Mouse (Mus musculus): ENCODE data around the gene Efna2. TPM values are rescaled to one million over a fixed set of nuclear protein-coding genes. Genes with fewer than 3 reads are reported as not detected.

Gene Efna2
- polyA plus RNA-seq, 1 experiment from 2014 or later, result 21.5 TPM

- H3K4me3 ChIP-seq (ENCODE audit: low read length), result no peak overlapping the region
- no peak overlapping the region for H3K27ac ChIP-seq (ENCODE audit: low read depth, low read length)
- ATAC-seq, result no peak
- 0 out of 2 replicates have a peak, but pooled peaks cover 2% of the 10 kb centered on the region for H3K27me3 ChIP-seq (replicated peaks; ENCODE audit: control insufficient read depth, insufficient read depth, low read length)
- no peak overlapping the region; the same call in 1 of the 2 replicates for H3K4me2 ChIP-seq (ENCODE audit: low read length)
- H3K9ac ChIP-seq (ENCODE audit: low read depth, low read length), result no peak overlapping the region; the same call in 1 of the 2 replicates
- 63% methylated on average over 15 of the region's 15 CpGs for WGBS
- H3K9me3 ChIP-seq (ENCODE audit: control insufficient read depth, low read length), result no peaks in the 10 kb centered on the region
- H3K4me1 ChIP-seq (ENCODE audit: control insufficient read depth, insufficient read depth, low read depth, low read length), result peaks cover 11% of the 10 kb centered on the region
- peaks cover 7% of the 10 kb centered on the region for H3K36me3 ChIP-seq (ENCODE audit: control insufficient read depth, insufficient read depth, low read length)
Observed at GRCm38 (mm10) chr10:80188453-80189024, 9.3 kb downstream of the Efna2 start.

GRCm38 (mm10) chr10:80189999-80190398 is 10.7 kb downstream of the Efna2 start:
- 8% methylated on average over 21 of the region's 21 CpGs for WGBS
- peaks cover 11% of the 10 kb centered on the region for H3K4me1 ChIP-seq (ENCODE audit: control insufficient read depth, insufficient read depth, low read depth, low read length)
- 0 out of 2 replicates have a peak, but pooled peaks cover 2% of the 10 kb centered on the region for H3K27me3 ChIP-seq (replicated peaks; ENCODE audit: control insufficient read depth, insufficient read depth, low read length)
- peak overlapping the region; percentile 58 for H3K4me2 ChIP-seq (ENCODE audit: low read length)
- no peaks in the 10 kb centered on the region for H3K9me3 ChIP-seq (ENCODE audit: control insufficient read depth, low read length)
- peak overlapping the region; percentile 71 for H3K9ac ChIP-seq (ENCODE audit: low read depth, low read length)
- no peak for ATAC-seq
- peaks cover 7% of the 10 kb centered on the region for H3K36me3 ChIP-seq (ENCODE audit: control insufficient read depth, insufficient read depth, low read length)
- peak overlapping the region; percentile 36 for H3K4me3 ChIP-seq (ENCODE audit: low read length)
- peak overlapping the region; percentile 59; the same call in 1 of the 2 replicates for H3K27ac ChIP-seq (ENCODE audit: low read depth, low read length)

GRCm38 (mm10) chr10:80190491-80191051 is 11.3 kb downstream of the Efna2 start:
- Histone ChIP-seq H3K27ac (ENCODE audit: low read depth, low read length) (peak overlapping the region; percentile 59), H3K4me3 (ENCODE audit: low read length) (peak overlapping the region; percentile 36), H3K9ac (ENCODE audit: low read depth, low read length) (peak overlapping the region; percentile 71), H3K36me3 (ENCODE audit: control insufficient read depth, insufficient read depth, low read length) (peaks cover 7% of the 10 kb centered on the region), H3K9me3 (ENCODE audit: control insufficient read depth, low read length) (no peaks in the 10 kb centered on the region), H3K27me3 (replicated peaks; ENCODE audit: control insufficient read depth, insufficient read depth, low read length) (0 out of 2 replicates have a peak, but pooled peaks cover 2% of the 10 kb centered on the region), H3K4me1 (ENCODE audit: control insufficient read depth, insufficient read depth, low read depth, low read length) (peaks cover 11% of the 10 kb centered on the region), H3K4me2 (ENCODE audit: low read length) (peak overlapping the region; percentile 58)
- under 1% methylated on average over 44 of the region's 48 CpGs for WGBS
- ATAC-seq, result peak; percentile 77

- H3K36me3 ChIP-seq (ENCODE audit: control insufficient read depth, insufficient read depth, low read length), result no peaks in the 10 kb centered on the region; the same call in 1 of the 2 replicates
- no peak overlapping the region for H3K9ac ChIP-seq (ENCODE audit: low read depth, low read length)
- no peaks in the 10 kb centered on the region for H3K27me3 ChIP-seq (replicated peaks; ENCODE audit: control insufficient read depth, insufficient read depth, low read length)
- no peaks in the 10 kb centered on the region for H3K9me3 ChIP-seq (ENCODE audit: control insufficient read depth, low read length)
- ATAC-seq, result no peak
- H3K4me1 ChIP-seq (ENCODE audit: control insufficient read depth, insufficient read depth, low read depth, low read length), result peaks cover 11% of the 10 kb centered on the region
- no peak overlapping the region for H3K27ac ChIP-seq (ENCODE audit: low read depth, low read length)
- H3K4me2 ChIP-seq (ENCODE audit: low read length), result no peak overlapping the region
- H3K4me3 ChIP-seq (ENCODE audit: low read length), result no peak overlapping the region
- 74% methylated on average over 6 of the region's 6 CpGs for WGBS
Observed at GRCm38 (mm10) chr10:80193976-80194375, 14.7 kb downstream of the Efna2 start.

GRCm38 (mm10) chr10:80194441-80194840 is 15.2 kb downstream of the Efna2 start:
- WGBS, result 45% methylated on average over 8 of the region's 8 CpGs

GRCm38 (mm10) chr10:80196167-80196566 is 16.9 kb downstream of the Efna2 start:
- H3K4me1 ChIP-seq (ENCODE audit: control insufficient read depth, insufficient read depth, low read depth, low read length), result no peaks in the 10 kb centered on the region
- no peak overlapping the region for H3K4me3 ChIP-seq (ENCODE audit: low read length)
- no peaks in the 10 kb centered on the region for H3K9me3 ChIP-seq (ENCODE audit: control insufficient read depth, low read length)
- 93% methylated on average over 1 of the region's 1 CpGs for WGBS
- H3K4me2 ChIP-seq (ENCODE audit: low read length), result no peak overlapping the region
- no peak overlapping the region for H3K27ac ChIP-seq (ENCODE audit: low read depth, low read length)
- no peak overlapping the region for H3K9ac ChIP-seq (ENCODE audit: low read depth, low read length)
- no peak for ATAC-seq
- H3K27me3 ChIP-seq (replicated peaks; ENCODE audit: control insufficient read depth, insufficient read depth, low read length), result no peaks in the 10 kb centered on the region
- H3K36me3 ChIP-seq (ENCODE audit: control insufficient read depth, insufficient read depth, low read length), result no peaks in the 10 kb centered on the region

More at GRCm38 (mm10) chr10:80194441-80194840, 15.2 kb downstream of the Efna2 start:
- H3K9me3 ChIP-seq (ENCODE audit: control insufficient read depth, low read length), result no peaks in the 10 kb centered on the region
- H3K36me3 ChIP-seq (ENCODE audit: control insufficient read depth, insufficient read depth, low read length), result no peaks in the 10 kb centered on the region
- H3K27ac ChIP-seq (ENCODE audit: low read depth, low read length), result no peak overlapping the region
- H3K27me3 ChIP-seq (replicated peaks; ENCODE audit: control insufficient read depth, insufficient read depth, low read length), result no peaks in the 10 kb centered on the region
- ATAC-seq, result no peak
- H3K9ac ChIP-seq (ENCODE audit: low read depth, low read length), result no peak overlapping the region
- H3K4me1 ChIP-seq (ENCODE audit: control insufficient read depth, insufficient read depth, low read depth, low read length), result peaks cover 11% of the 10 kb centered on the region
- no peak overlapping the region for H3K4me3 ChIP-seq (ENCODE audit: low read length)
- H3K4me2 ChIP-seq (ENCODE audit: low read length), result no peak overlapping the region

GRCm38 (mm10) chr10:80196778-80197581 is 17.7 kb downstream of the Efna2 start:
- 50% methylated on average over 31 of the region's 33 CpGs for WGBS

GRCm38 (mm10) chr10:80199440-80200008 is 20.2 kb downstream of the Efna2 start:
- Histone ChIP-seq H3K4me2 (ENCODE audit: low read length) (no peak overlapping the region), H3K9ac (ENCODE audit: low read depth, low read length) (no peak overlapping the region), H3K4me1 (ENCODE audit: control insufficient read depth, insufficient read depth, low read depth, low read length) (no peaks in the 10 kb centered on the region; the same call in 1 of the 2 replicates), H3K9me3 (ENCODE audit: control insufficient read depth, low read length) (no peaks in the 10 kb centered on the region), H3K27ac (ENCODE audit: low read depth, low read length) (no peak overlapping the region), H3K27me3 (replicated peaks; ENCODE audit: control insufficient read depth, insufficient read depth, low read length) (no peaks in the 10 kb centered on the region), H3K4me3 (ENCODE audit: low read length) (no peak overlapping the region), H3K36me3 (ENCODE audit: control insufficient read depth, insufficient read depth, low read length) (no peaks in the 10 kb centered on the region)
- ATAC-seq, result peak; percentile 81
- 54% methylated on average over 3 of the region's 3 CpGs for WGBS

More at GRCm38 (mm10) chr10:80196778-80197581, 17.7 kb downstream of the Efna2 start:
- H3K4me1 ChIP-seq (ENCODE audit: control insufficient read depth, insufficient read depth, low read depth, low read length), result no peaks in the 10 kb centered on the region
- H3K36me3 ChIP-seq (ENCODE audit: control insufficient read depth, insufficient read depth, low read length), result no peaks in the 10 kb centered on the region
- H3K9ac ChIP-seq (ENCODE audit: low read depth, low read length), result no peak overlapping the region
- H3K27me3 ChIP-seq (replicated peaks; ENCODE audit: control insufficient read depth, insufficient read depth, low read length), result no peaks in the 10 kb centered on the region
- H3K9me3 ChIP-seq (ENCODE audit: control insufficient read depth, low read length), result no peaks in the 10 kb centered on the region
- no peak for ATAC-seq
- H3K27ac ChIP-seq (ENCODE audit: low read depth, low read length), result no peak overlapping the region
- no peak overlapping the region for H3K4me3 ChIP-seq (ENCODE audit: low read length)
- H3K4me2 ChIP-seq (ENCODE audit: low read length), result no peak overlapping the region

GRCm38 (mm10) chr10:80200485-80200884 is 21.2 kb downstream of the Efna2 start:
- Histone ChIP-seq H3K9me3 (ENCODE audit: control insufficient read depth, low read length) (no peaks in the 10 kb centered on the region), H3K4me3 (ENCODE audit: low read length) (no peak overlapping the region), H3K4me2 (ENCODE audit: low read length) (no peak overlapping the region), H3K4me1 (ENCODE audit: control insufficient read depth, insufficient read depth, low read depth, low read length) (no peaks in the 10 kb centered on the region; the same call in 1 of the 2 replicates), H3K27ac (ENCODE audit: low read depth, low read length) (no peak overlapping the region), H3K36me3 (ENCODE audit: control insufficient read depth, insufficient read depth, low read length) (no peaks in the 10 kb centered on the region), H3K9ac (ENCODE audit: low read depth, low read length) (no peak overlapping the region), H3K27me3 (replicated peaks; ENCODE audit: control insufficient read depth, insufficient read depth, low read length) (no peaks in the 10 kb centered on the region)
- WGBS, result 77% methylated on average over 6 of the region's 6 CpGs
- ATAC-seq, result no peak

Measured in hindbrain, embryonic 16.5 days (tissue).